Mouse (Mus musculus) fat pad, adult 2 months (tissue): ENCODE results near the gene Fam83f.

ENCODE experiments used
- DNase-seq: peaks from one replicate; pipeline ENCODE4 v3.0.0-alpha.2; 2011; ENCODE audit warnings: low read depth, low spot score; ENCODE audit errors: extremely low read depth

Gene Fam83f

DNA sequence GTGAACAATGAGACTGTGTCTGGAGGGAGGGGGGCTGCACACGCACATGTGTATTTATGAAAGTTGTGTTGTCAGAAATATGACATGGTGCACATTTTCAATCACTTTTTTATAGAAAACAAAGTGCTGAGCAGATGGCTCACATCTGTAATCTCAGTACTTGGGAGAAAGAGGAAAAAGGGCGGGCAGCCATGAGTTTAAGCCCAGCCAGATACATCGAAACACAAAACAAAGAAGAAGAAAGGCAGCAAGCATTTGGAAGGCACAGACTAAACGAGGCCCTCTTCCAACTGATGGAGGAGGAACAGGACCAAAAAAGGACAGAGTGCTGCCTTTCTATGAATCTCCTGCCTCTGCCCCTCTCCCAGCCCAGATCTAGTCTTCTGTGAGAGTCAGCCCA is 10.7 kb upstream of the Fam83f start:
- no peak for DNase-seq

DNA sequence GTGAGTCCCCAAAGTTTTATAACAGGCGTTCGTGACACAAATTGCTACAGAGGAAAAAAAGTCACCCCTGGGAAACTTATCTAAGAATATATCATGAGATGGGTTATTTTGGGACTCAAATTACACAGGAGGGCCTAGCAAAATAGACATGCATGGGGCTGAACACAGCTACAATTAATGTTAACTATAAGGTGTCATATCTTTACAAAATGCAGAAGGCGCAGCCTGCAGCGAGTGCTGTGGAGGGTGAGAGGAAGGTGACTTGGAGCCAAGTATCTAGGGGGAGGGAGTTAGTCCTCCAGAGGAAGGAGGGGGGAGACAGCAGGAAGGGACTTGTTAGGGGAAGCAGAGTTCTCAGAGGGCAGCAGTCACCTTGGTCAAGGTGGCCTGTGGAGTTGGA is 7.2 kb upstream of the Fam83f start:
- DNase-seq: no peak

DNA sequence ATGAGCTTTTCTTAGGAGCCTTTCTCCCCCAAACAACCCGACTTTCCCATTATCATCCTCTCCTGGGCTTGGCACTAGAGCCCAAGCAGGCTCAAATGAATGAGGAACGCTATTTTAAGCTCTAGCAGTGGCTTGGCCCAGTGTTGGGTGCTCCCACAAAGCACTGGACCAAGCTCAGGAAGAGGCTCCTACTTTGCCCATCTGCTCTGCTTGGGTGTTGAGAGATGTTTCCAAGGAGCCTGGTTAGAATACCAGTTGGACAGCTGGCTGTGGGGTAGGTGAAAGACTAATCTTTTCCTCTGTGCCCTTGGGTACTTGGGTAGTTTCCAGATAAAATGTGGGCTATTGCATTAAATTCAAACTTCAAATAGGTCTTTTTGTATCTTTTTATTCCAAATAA is 1.2 kb downstream of the Fam83f start:
- no peak for DNase-seq

DNA sequence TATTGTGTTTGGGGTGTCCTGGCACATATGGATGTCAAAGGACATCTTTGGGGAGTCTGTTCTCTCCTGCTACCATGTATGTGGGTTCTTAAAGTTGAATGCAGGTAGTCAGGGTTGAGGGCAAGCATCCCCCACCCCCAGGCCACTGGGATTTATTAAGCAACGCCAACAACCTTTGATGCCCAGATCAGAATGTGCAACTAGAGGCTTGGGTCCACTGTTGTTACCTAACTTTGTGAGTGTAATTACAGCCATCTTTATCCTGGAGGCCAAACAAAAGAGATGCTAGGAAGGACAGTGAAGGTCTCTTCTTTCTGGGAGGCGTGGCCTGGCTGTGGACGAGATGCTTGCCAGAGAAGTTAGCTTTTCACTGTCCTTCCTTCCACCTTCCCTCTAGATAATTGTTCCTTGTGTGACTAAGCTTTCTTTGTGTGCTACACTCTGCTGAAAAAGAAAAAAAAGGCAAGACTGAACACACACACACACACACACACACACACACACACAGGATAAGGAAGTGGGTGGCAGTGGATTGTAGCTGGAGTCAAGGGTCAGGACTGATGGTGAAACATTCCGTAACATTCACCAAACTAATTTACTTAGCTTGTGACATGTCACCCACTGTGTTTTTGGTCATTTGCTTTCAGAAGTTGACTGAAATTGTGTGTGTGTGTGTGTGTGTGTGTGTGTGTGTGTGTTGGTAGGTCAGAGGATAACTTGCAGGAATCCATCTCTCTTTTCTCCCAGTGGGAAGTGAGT is 1.9 kb downstream of the Fam83f start:
- DNase-seq: no peak

DNA sequence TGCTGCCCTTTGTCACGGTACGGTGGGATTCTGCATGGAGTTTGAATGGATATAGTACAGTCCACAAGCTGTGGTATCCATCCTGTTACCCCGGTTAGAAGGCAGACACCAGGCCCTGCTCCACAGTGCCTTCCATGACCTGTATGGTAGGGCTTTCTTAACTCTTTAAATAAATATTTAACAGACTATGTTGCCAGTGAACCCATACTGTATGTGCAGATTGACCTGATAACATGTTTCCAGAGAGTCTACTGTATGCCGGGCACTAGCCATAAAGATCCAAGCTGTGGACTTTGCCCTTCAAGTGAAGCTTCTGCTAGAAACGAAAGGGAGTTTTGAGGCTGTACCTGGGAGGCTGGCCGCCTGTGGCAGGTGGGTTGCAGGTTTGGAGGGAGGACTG is 3.1 kb downstream of the Fam83f start:
- DNase-seq: no peak

DNA sequence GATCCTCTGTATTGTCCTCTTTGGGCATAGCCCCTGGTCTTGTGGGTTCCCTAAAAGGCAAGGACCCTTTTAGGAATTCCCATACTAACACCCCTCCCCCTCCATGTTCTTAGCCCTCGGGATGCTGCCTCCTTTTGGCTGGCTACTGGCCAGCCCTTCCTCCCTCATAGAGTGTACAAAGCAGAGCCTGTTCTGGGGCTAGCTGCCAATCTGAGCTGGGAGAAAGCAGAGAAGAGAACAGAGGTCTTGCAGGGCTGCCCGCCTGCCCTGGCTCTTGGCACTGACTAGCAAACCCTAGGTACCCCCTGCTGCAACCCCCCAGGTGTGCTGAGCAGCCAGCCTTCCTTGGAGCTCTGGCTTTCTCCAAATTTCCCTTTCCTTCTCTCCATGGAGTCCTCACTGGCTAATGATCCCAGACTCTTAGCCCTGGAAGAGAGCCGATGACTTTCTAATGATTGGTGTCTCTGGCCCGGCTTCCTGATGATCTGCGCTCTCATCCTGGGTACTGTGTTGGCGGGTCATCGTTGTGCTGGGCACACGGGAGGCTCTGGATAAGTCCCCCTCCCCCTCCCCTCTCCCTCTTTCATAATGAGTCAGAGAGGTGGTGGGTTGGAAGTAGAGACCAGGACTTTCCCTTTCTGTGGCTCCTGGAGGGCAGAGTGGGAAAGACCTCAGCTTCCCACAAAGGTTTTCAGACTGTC is 8.0 kb downstream of the Fam83f start:
- no peak for DNase-seq

DNA sequence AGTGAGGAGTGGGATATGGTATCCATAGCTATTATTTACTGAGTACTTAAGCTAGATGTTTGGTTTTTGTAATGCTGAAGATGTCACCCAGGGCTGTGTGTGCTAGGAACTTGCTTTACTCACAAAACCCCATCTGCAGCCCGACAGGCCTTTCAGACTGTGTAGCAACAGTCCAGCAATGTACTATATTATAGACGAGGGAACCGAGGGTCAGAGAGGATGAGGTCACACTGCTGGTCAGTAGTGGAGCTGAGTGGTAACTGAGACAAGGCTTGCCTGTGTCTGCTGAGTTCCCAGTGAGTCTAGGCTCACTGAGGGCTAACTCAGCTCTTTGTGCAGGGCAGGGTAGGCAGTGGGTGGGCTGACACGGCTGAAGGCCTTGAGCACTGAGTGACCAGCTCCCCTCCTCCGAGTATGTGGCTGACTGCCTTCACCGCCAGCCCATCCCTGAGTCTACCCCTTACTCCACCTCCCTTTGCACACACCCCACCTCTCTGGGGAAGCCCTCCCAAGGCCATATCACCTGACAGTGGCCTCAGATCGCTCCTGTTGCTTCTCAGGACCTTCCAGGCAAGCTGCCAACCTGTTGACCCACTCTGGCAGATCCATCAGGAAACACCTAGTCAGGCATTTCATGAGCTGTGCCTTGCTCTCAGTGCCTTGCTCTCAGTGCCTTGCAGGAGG is 8.8 kb downstream of the Fam83f start:
- DNase-seq: no peak

DNA sequence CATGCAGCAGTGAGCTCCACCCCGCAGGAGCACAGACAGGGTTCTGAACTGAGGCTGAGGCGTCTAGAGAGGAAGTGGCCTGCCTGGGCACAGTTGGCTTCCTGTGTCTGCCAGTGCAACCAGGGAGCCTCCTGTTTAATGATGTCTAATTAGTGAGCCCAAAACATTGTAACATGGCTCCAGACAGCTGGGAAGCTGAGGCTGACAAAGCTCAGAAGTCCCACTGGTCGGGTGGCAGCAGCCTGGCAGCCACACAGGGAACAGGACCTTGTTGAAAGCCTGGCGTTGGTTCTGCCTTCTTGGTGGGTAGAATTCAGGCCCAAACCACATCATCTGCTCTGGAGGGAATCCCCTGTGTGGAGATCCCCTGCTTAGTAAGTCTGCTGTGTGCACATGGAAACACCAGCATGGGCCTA is 9.8 kb downstream of the Fam83f start:
- DNase-seq: no peak

DNA sequence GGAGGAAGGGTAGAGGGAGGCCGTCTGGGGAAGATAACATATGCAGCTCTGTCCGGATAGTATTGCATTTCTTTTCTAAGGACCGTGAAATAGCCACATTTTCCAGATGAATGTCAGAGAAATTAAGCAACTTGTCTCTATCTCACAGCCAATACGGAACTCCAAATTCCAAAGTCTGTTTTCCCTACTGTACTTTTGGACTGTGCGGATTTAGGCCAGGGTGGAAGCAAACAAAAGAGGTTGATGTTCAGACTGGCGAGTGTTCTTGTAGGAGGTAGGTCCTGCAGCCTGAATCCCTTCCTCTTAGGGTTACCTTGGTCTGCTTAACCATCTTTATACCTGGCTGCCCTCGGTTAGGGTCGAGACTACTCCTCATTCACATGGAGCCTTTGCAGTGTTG is 10.7 kb downstream of the Fam83f start:
- no peak for DNase-seq

DNA sequence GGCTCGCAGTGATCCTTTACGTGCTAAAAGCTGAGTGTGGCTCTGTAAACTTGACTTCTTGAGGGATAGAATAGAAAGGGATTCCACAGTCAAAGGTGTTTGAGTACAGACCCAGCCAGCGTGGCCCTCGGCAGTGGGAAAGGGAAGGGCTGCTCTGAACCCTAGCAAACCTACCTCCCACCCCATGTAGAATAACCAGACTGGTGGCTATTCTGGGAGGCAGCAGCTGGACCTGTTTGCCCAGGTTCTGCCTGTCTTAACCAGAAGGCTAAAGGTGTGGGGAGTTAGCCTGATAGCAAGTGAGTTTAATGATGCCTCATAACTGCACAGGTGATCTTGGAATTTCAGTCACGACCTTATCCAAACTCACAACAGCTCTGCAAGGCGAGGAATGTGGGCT is 11.5 kb downstream of the Fam83f start:
- DNase-seq: no peak

DNA sequence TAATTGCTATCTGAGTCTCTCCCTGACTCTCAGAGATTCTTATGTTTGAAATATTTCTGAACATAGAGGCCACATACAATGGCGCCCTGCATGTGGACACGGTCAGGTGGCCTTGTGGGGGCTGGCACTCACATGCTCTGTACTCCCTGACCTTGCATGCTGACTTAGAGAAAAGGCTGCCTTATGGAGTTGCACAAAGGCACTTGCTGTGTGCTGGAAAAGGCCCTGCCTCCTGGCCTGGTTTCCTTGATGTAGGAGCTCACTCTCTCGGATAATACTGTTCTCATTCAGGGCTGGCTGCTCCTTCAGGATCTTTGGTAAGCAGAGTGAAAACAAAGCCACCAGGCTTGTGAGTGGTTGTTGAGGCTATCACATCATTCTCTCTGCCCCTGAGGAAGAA is 12.3 kb downstream of the Fam83f start:
- DNase-seq: no peak

DNA sequence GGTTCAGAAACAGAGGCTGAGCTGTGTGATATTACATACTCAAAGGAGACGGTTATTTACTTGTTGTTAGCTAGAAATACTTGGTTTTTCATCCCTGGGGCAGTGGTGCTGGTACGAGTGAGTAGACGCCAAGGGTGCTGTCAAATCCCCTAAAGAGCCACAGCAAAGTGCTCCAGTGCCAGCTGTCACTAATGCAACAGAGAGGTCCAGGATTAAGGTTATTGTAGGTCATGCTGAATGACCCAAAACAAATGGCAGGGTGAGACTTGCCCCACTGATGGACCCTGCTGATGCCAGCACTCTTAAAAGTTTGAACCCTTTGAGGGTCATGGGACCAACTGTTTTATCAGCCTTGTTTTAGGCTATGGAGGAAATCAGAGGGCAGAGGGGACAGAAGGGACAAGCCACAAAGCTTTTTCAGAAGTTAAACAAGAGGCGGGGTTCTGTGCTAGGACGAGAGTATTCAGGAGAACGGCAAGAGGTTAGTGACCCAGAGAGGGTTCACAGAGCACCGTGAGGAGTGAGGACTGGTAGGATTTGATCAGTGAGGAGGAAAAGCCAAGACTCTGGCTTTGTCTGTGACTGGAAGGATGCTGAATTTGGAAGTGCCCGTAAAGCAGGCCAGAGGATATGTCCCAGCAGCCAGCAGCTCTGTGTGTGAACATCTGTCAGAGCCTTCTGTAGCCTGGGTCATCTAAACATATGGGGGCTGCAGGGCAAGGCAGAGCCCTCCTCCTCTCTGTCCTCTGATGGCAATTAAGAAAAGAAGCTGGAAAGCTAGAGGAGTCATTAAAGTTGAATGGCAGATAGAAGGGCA is 13.3 kb downstream of the Fam83f start:
- no peak for DNase-seq

DNA sequence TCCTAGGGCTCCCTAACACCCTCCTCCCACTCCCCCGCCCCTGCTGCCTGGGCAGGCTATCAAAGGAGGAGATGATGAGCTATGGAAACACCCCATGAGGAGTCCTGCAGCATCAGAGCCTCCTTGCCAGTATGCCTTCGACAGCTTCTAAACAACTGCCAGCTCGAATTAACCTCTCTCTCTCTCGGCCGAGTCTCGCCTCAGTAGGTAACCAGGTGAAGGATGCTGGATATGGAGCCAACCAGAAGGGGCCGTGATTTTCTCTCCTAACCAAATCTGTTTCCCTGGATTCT is 13.9 kb downstream of the Fam83f start:
- DNase-seq: no peak

DNA sequence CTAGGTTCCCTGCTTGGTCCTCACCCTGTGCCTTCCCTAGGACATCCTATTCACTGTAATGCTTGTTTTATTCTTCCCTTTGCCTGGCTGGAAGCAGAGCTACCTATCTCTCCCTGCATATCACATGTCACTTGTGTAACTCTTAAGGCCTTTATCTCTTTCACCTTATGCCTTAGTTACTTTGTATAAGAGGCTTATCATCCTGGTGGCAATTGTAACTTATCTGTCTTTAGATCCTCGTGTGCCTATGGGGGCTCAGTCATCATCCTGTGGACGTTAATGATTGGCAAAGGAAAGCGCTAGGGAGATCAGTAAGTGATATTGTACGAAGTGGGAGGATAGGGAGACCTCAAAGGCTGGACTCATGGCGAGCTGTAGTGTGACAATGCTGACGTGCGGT is 16.9 kb downstream of the Fam83f start:
- no peak for DNase-seq

DNA sequence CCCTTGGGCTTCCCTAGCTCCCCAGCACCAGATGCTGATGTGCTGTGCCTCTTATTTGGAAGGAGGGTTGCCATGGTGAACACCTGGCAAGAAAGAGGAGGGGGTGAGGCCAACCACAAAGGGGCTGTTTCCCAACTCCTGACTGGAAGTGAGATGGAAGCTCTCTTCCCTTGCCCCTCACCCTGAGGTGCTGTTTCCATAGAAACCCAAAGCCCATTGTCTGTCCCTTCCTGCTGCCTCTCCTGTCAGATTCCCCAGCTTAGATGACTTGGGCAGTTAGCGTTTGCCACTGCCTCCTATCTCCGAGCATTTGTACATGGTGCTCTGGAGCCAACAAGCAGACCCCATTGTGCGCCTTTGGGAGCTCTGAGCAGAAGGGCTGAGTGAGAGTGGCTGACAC is 21.8 kb downstream of the Fam83f start:
- no peak for DNase-seq

DNA sequence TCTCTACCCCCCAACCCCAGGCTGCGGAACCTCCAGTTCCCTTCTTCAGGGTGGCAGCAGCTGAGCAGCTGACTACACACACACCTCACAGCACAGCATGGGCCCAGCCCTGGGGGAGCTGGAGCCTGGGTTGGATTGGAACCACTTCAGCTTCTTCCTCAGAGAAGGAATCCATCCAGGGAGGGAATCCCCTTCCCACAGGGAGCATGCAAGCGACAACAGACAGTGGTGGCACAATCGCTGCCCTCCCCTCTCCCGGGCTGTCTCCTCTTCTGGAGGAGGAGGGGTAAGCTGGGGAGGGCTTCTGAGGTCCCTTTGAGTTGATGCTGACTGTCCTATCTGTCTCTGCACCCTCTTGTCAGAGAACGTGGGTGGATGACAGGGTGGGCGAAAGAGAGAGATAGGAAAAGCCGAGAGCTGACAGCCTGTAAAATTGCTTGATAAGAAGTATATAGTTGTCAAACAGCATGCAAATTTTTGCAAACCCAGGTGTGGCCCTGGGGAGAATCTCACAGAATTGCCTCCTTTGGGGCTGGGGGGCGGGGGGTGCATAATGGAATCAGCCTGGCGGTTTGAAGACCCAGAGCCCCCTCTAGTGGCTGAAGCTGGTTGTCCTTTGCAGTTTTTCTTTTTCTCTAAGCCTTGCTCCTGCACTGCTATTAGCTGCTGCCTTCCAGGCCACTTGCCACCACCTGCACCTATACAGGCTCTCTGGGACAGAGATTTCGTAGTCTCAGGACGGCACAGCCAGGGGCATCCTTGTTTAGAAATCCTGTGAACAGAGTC is 22.7 kb downstream of the Fam83f start:
- DNase-seq: no peak

DNA sequence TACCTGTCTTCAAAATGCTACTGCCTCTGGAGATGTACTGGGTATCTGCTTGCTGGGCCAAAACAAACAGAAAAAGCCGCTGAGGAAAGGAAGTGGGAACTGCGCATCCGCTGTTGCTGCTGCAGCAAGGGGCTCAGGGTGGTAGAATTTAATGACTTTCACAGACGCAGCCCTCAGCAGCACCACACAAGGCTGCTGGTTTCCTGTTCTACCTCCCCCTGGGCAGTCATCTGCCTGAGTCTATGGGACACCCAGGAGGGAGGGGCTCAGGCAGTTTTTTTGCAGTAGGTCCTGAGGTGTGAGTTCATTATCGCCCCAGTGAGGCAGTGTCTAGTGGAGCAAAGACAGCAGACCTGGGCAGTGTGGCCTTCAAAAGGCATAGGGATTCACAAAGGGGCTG is 25.9 kb downstream of the Fam83f start:
- no peak for DNase-seq

DNA sequence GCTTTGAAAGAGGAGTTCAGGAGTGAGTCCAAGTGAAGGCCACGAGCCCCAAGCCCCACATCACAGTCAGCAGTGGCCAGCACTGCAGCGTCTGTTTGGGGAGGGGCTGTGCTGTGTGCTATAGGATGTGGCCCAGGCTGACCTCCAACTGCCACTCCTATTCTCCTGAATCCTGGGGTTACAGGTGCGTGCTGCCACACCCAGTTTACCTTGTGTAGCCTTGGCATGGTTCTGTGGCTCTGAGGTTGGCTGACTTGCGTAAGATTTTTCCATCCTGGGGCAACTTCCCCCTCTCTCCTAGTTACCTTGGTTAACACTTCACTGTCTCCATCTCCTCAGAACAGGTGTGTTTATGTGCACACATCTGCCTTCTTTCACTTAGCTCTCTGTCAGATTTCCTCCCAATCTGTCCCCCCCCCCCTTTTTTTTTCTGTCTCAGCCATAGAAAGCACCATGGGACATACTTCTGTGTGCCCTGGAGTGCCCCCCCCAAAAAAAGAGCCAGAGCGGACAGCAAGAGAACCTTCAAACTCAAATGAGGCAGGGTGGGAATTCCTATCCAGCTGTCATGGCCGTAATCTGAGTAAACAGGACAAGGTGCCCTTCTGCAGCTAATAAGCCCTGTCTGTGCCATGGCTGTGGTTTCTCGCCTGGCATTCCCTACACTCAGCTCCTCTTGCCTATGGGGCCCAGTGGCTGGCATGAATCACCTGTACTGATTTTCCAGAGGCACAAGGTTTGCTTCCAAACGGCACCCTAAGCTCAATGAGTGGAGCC is 30.0 kb downstream of the Fam83f start:
- no peak for DNase-seq

DNA sequence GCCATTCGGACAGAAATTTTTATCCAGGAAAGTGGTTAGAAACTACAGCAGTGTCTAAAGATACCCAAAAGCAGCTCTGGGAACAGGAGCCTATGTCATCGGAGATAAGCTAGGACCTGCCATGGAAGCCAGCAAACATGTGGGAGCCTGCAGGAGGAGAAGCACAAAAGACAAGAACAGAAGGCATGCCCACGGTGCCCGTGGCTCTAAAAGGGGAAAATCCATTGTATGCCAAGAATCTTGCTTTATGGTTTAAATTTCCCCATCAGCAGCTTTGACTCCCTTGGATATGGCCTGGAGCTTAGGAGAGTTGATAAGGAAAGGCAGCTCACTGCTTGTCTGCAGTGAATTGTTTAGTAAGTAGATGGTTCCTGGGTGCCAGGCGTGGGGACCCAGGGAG is 31.3 kb downstream of the Fam83f start:
- DNase-seq: no peak

DNA sequence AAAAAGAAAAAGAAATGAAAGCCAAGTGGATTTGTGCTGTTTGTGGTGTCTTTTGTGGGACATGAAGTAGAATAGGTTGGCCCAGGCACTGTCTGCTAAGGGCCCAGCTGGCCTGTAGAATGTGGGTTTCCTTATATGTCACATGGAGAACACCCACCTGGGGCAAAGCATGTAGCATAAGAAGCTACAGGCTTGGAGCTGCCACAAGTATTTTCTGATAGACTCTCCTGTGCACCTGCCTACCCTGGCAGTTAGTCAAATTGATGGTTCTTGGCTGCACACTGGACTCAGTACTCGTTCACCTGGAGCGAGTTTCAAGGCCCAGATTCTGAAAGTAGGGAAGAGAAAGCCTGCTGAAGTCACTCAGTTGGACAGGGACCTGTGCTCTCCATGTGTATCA is 31.8 kb downstream of the Fam83f start:
- DNase-seq: no peak
